Mouse (Mus musculus) E14TG2a.4 (cell line): Measurements from ENCODE around the gene Rtp3.
A peak's percentile ranks its signal among the peaks of the same experiment; 100 is the strongest.

ENCODE experiments used
- H3K27me3 ChIP-seq: 2 replicates; pipeline ENCODE4 v1.6.1; 2014; ENCODE audit warnings: low read length, control low read depth; ENCODE audit not compliant: insufficient read depth
- H3K36me3 ChIP-seq: 2 replicates; pipeline ENCODE4 v1.6.1; 2014; ENCODE audit warnings: low read length, control low read depth; ENCODE audit not compliant: insufficient read depth
- H3K4me1 ChIP-seq: replicated peaks from 2 replicates; pipeline ENCODE4 v1.6.1; 2014; ENCODE audit warnings: low read depth, low read length, control low read depth
- H3K4me3 ChIP-seq: replicated peaks from 2 replicates; pipeline ENCODE4 v1.5.1; 2014; ENCODE audit warnings: mild to moderate bottlenecking, low read length
- H3K9me3 ChIP-seq: 2 replicates; pipeline ENCODE4 v1.6.1; 2014; ENCODE audit warnings: low read length, control low read depth
- CTCF ChIP-seq: conservative IDR thresholded peaks from 2 replicates; pipeline ENCODE4 v1.5.1; 2014; ENCODE audit warnings: low read length
- NANOG ChIP-seq: IDR thresholded peaks from 2 replicates; pipeline ENCODE4 v1.6.1; 2014; ENCODE audit warnings: borderline replicate concordance, low read length, mixed read lengths
- POU5F1 ChIP-seq: IDR thresholded peaks from 2 replicates; pipeline ENCODE4 v1.6.1; 2014; ENCODE audit warnings: low read length, borderline replicate concordance

The Rtp3 gene

GRCm38 (mm10) chr9:110990204-110990603 lies at the start of gene Rtp3:
Rtp3 (minus strand) TSS chr9:110990583.
- Histone ChIP-seq H3K27me3 (no peaks in the 10 kb centered on the region), H3K9me3 (no peaks in the 10 kb centered on the region), H3K4me3 (peak within 1 kb of the TSS; percentile 2; the same call in 1 of the 2 replicates), H3K4me1 (peaks cover 55% of the 10 kb centered on the region), H3K36me3 (no peaks in the 10 kb centered on the region; the same call in 1 of the 2 replicates)
- no peak for TF ChIP-seq NANOG

GRCm38 (mm10) chr9:111039966-111040365 lies 49.6 kb upstream of the Rtp3 start:
- Histone ChIP-seq H3K36me3 (no peaks in the 10 kb centered on the region), H3K4me3 (no peak overlapping the region), H3K9me3 (no peaks in the 10 kb centered on the region), H3K4me1 (no peaks in the 10 kb centered on the region), H3K27me3 (no peaks in the 10 kb centered on the region)
- TF ChIP-seq CTCF (no peak), POU5F1 (no peak), NANOG (no peak)

- H3K9me3 ChIP-seq: no peaks in the 10 kb centered on the region
- H3K4me1 ChIP-seq: no peaks in the 10 kb centered on the region
- H3K4me3 ChIP-seq: no peak overlapping the region
- H3K27me3 ChIP-seq: no peaks in the 10 kb centered on the region
- no peaks in the 10 kb centered on the region for H3K36me3 ChIP-seq
- TF ChIP-seq NANOG (no peak), POU5F1 (no peak), CTCF (no peak)
These were observed 43.3 kb upstream of the Rtp3 start for GRCm38 (mm10) chr9:111033717-111034116.

GRCm38 (mm10) chr9:111026791-111027190 lies 36.4 kb upstream of the Rtp3 start:
- Histone ChIP-seq H3K9me3 (no peaks in the 10 kb centered on the region), H3K4me1 (peaks cover 19% of the 10 kb centered on the region), H3K27me3 (peaks cover 30% of the 10 kb centered on the region; the same call in 1 of the 2 replicates), H3K4me3 (no peak overlapping the region), H3K36me3 (no peaks in the 10 kb centered on the region)
- TF ChIP-seq CTCF (no peak), NANOG (no peak), POU5F1 (no peak)

- Histone ChIP-seq H3K27me3 (peaks cover 15% of the 10 kb centered on the region; the same call in 1 of the 2 replicates), H3K36me3 (no peaks in the 10 kb centered on the region), H3K4me3 (no peak within 1 kb of the TSS), H3K9me3 (no peaks in the 10 kb centered on the region), H3K4me1 (peaks cover 15% of the 10 kb centered on the region)
- no peak for TF ChIP-seq NANOG
- TF ChIP-seq CTCF: no peak
These were observed 28.6 kb upstream of the Rtp3 start, which contains the start of gene Ltf for GRCm38 (mm10) chr9:111019022-111019421. Ltf (plus strand) TSS chr9:111019271.

GRCm38 (mm10) chr9:111015658-111016057 lies 25.3 kb upstream of the Rtp3 start:
- Histone ChIP-seq H3K27me3 (0 out of 2 replicates have a peak, but pooled peaks cover 3% of the 10 kb centered on the region), H3K36me3 (no peaks in the 10 kb centered on the region), H3K9me3 (no peaks in the 10 kb centered on the region), H3K4me3 (no peak overlapping the region), H3K4me1 (0 out of 2 replicates have a peak, but pooled peaks cover 3% of the 10 kb centered on the region)
- peak; percentile 52 for TF ChIP-seq CTCF
- no peak for TF ChIP-seq NANOG

- H3K4me1 ChIP-seq: peaks cover 16% of the 10 kb centered on the region
- no peaks in the 10 kb centered on the region for H3K36me3 ChIP-seq
- H3K9me3 ChIP-seq: no peaks in the 10 kb centered on the region
- H3K27me3 ChIP-seq: no peaks in the 10 kb centered on the region
- TF ChIP-seq POU5F1: no peak
- TF ChIP-seq CTCF: no peak
- no peak for TF ChIP-seq NANOG
- H3K4me3 ChIP-seq: no peak overlapping the region
These were observed 21.7 kb upstream of the Rtp3 start for GRCm38 (mm10) chr9:111012041-111012440.

- H3K4me1 ChIP-seq: peaks cover 16% of the 10 kb centered on the region
- no peaks in the 10 kb centered on the region for H3K9me3 ChIP-seq
- no peaks in the 10 kb centered on the region for H3K27me3 ChIP-seq
- no peaks in the 10 kb centered on the region for H3K36me3 ChIP-seq
- no peak for TF ChIP-seq NANOG
- TF ChIP-seq POU5F1: no peak
- TF ChIP-seq CTCF: no peak
- H3K4me3 ChIP-seq: no peak overlapping the region
These were observed 21.2 kb upstream of the Rtp3 start for GRCm38 (mm10) chr9:111011550-111011949.

GRCm38 (mm10) chr9:111009763-111010162 lies 19.4 kb upstream of the Rtp3 start:
- TF ChIP-seq CTCF (no peak), POU5F1 (no peak), NANOG (no peak)
- Histone ChIP-seq H3K9me3 (peaks cover 6% of the 10 kb centered on the region; the same call in 1 of the 2 replicates), H3K4me1 (peaks cover 16% of the 10 kb centered on the region), H3K36me3 (no peaks in the 10 kb centered on the region), H3K27me3 (no peaks in the 10 kb centered on the region), H3K4me3 (no peak overlapping the region)
